Mouse (Mus musculus): ENCODE measurements around the gene Car2. TPM values are rescaled to one million over a fixed set of nuclear protein-coding genes. Genes with fewer than 3 reads are reported as not detected.

The Car2 gene
- polyA plus RNA-seq, 2 experiments: 1,504 to 2,373 TPM

DNA sequence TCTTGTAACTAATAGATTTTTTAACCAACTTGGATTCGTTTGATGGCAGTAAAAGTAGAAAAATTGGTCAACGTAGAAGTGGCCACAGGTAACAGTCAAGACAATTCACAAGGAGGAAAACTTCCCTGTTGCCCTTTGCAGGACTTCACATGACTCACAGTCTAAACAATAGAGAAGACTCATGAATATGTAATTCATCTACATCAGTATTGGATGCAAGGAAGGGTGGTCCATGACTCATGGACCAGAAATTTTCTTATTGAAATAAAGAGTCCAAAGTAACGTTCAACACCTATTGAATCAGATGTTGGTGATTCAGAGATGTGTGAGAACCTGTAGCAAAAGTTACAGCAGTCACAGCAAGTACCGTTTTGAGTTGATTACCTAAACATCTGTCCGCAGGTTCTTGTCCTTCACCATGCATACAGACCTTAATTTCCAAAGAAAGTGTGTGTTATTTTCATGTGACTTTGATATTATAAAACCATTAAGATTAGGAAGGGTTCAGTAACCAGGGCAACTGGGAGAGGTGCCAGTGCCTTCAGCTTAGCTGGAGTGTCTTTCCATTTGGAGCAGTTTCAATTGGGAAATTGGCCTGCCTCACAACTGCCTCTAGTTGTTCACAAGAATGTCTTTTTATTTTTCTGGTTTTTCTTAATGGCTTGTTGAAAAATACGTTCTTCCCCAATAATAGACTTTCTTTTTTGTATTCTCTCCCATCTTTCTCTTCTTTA, 62.2 kb downstream of the Car2 start:
- Histone ChIP-seq H3K4me2 (ENCODE audit: low read depth) (no peak overlapping the region), H3K4me1 (replicated peaks; ENCODE audit: control insufficient read depth in 2 of 2, insufficient read depth in 2 of 2, low read length in 1 of 2) (no peaks in the 10 kb centered on the region; a peak in 1 of 4 replicates), H3K36me3 (replicated peaks; ENCODE audit: control insufficient read depth, insufficient read depth, low read depth) (no peaks in the 10 kb centered on the region), H3K9ac (replicated peaks) (no peak overlapping the region), H3K27me3 (ENCODE audit: control insufficient read depth, insufficient read depth, low read length) (no peaks in the 10 kb centered on the region), H3K4me3 (ENCODE audit: insufficient read depth in 1 of 2, low read depth in 2 of 2, low read length in 2 of 2) (no peak overlapping the region), H3K9me3 (ENCODE audit: control insufficient read depth, low read length) (no peaks in the 10 kb centered on the region), H3K27ac (no peak overlapping the region)
- no peak for ATAC-seq (ENCODE audit: insufficient read depth)
- 68% methylated on average over 6 of the region's 6 CpGs for WGBS (ENCODE audit: insufficient replicate concordance)
- no peak for TF ChIP-seq CTCF (IDR thresholded peaks at IDR 0.05; ENCODE audit: low read depth)
- TF ChIP-seq EP300 (IDR thresholded peaks at IDR 0.05; ENCODE audit: low read depth): no peak
- DNase-seq (ENCODE audit: low read depth in 3 of 3, low spot score in 3 of 3): no peak

DNA sequence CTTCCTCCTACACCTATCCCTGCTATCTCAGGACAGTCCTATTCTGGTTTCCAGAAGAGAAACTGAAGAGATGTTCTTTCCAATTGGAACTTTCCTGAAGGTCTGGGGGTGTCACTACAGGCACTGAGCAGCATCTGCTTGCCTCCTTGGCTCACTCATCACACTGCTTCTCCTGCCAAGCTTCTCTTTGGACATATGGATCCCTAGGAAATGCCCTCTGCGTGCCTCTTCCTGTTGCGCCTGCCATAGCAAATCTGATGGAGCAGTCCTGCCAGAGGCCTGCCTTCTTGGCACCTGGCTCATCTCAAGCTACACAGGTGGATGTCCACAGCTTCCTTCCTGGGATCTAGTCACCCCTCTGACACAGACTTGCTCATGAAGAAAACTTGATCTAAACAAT, 64.0 kb downstream of the Car2 start:
- no peak overlapping the region for H3K9ac ChIP-seq (replicated peaks)
- WGBS (ENCODE audit: insufficient replicate concordance): 75% methylated on average over 2 of the region's 2 CpGs
- no peaks in the 10 kb centered on the region for H3K36me3 ChIP-seq (replicated peaks; ENCODE audit: control insufficient read depth, insufficient read depth, low read depth)
- no peak for ATAC-seq (ENCODE audit: insufficient read depth)
- no peak overlapping the region for H3K4me2 ChIP-seq (ENCODE audit: low read depth)
- no peaks in the 10 kb centered on the region for H3K27me3 ChIP-seq (ENCODE audit: control insufficient read depth, insufficient read depth, low read length)
- no peaks in the 10 kb centered on the region for H3K9me3 ChIP-seq (ENCODE audit: control insufficient read depth, low read length)
- DNase-seq (ENCODE audit: low read depth in 3 of 3, low spot score in 3 of 3): no peak
- no peak overlapping the region for H3K27ac ChIP-seq
- H3K4me1 ChIP-seq (replicated peaks; ENCODE audit: control insufficient read depth in 2 of 2, insufficient read depth in 2 of 2, low read length in 1 of 2): no peaks in the 10 kb centered on the region; a peak in 1 of 4 replicates
- no peak for TF ChIP-seq CTCF (IDR thresholded peaks at IDR 0.05; ENCODE audit: low read depth)
- TF ChIP-seq EP300 (IDR thresholded peaks at IDR 0.05; ENCODE audit: low read depth): no peak
- no peak overlapping the region for H3K4me3 ChIP-seq (ENCODE audit: insufficient read depth in 1 of 2, low read depth in 2 of 2, low read length in 2 of 2)

Other genes with a start within 250 kb of the Car2 start
- gene Car13, start 244.5 kb upstream of the Car2 start, polyA plus RNA-seq (2012; rRNA removed): 1.1 and 1.8 TPM in 2 replicates
- 2.0 and 2.2 TPM in 2 replicates for gene Car13, start 244.5 kb upstream of the Car2 start, polyA plus RNA-seq (2014; fragmentation: Nextera tagmentation; extraction: Ambion mirVana)
- 14.9 and 16.1 TPM in 2 replicates for gene Car1, start 77.9 kb upstream of the Car2 start, polyA plus RNA-seq (2012; rRNA removed)
- 30.5 and 32.7 TPM in 2 replicates for gene Car1, start 77.9 kb upstream of the Car2 start, polyA plus RNA-seq (2014; fragmentation: Nextera tagmentation; extraction: Ambion mirVana)
- 30.6 and 33.2 TPM in 2 replicates for gene Car3, start 22.8 kb upstream of the Car2 start, polyA plus RNA-seq (2012; rRNA removed)
- 80.3 and 134 TPM in 2 replicates for gene Car3, start 22.8 kb upstream of the Car2 start, polyA plus RNA-seq (2014; fragmentation: Nextera tagmentation; extraction: Ambion mirVana)

Data from liver, embryonic 14.5 days (tissue).